Mouse (Mus musculus) embryonic facial prominence, embryonic 12.5 days (tissue): Measurements from ENCODE around the gene Tnf. TPM values are rescaled to one million over a fixed set of nuclear protein-coding genes. Genes with fewer than 3 reads are reported as not detected.

Experiments
- ATAC-seq: fragments of 200-750 bp; cut with Nextera tagmentation; 2 replicates; pipeline ENCODE4 v1.8.0; 2017; ENCODE audit not compliant: insufficient number of reproducible peaks, insufficient read depth, low FRiP score, low TSS enrichment
- H3K27ac ChIP-seq: fragments of 300-500 bp; sonication (generic); 2 replicates; pipeline ENCODE4 v1.5.1; 2016; ENCODE audit warnings: mild to moderate bottlenecking
- H3K27me3 ChIP-seq: fragments of 300-500 bp; sonication (generic); 2 replicates; pipeline ENCODE4 v1.6.1; 2016; ENCODE audit warnings: mild to moderate bottlenecking, moderate library complexity
- H3K36me3 ChIP-seq: fragments of 300-500 bp; sonication (generic); 2 replicates; pipeline ENCODE4 v1.6.1; 2016; ENCODE audit warnings: mild to moderate bottlenecking
- H3K4me1 ChIP-seq: fragments of 300-500 bp; sonication (generic); 2 replicates; pipeline ENCODE4 v1.6.1; 2016
- H3K4me2 ChIP-seq: fragments of 300-500 bp; sonication (generic); replicated peaks from 2 replicates; pipeline ENCODE4 v1.6.1; 2016; ENCODE audit warnings: mild to moderate bottlenecking, moderate library complexity
- H3K4me3 ChIP-seq: fragments of 300-500 bp; sonication (generic); 2 replicates; pipeline ENCODE4 v1.5.1; 2016; ENCODE audit warnings: mild to moderate bottlenecking
- H3K9ac ChIP-seq: fragments of 300-500 bp; sonication (generic); 2 replicates; pipeline ENCODE4 v1.6.1; 2016; ENCODE audit warnings: mild to moderate bottlenecking, moderate library complexity
- H3K9me3 ChIP-seq: fragments of 300-500 bp; sonication (generic); 2 replicates; pipeline ENCODE4 v1.6.1; 2016; ENCODE audit warnings: mild to moderate bottlenecking, moderate library complexity
- WGBS: fragments of 180-500 bp; shearing (Covaris S2); methylation state at CpG from one replicate; pipeline ENCODE4 v1.1.7; 2016; 5-methylcytosine and 5-hydroxymethylcytosine counted together
- polyA plus RNA-seq: library from polyadenylated mRNA; unstranded; fragments of >200 nt; fragmentation: Nextera tagmentation; extraction: Ambion mirVana; gene quantifications from 2 replicates; pipeline ENCODE4 v1.2.1, GENCODE M21; 2016

The Tnf gene
- 0.15 and 0.25 TPM in 2 replicates for polyA plus RNA-seq

DNA sequence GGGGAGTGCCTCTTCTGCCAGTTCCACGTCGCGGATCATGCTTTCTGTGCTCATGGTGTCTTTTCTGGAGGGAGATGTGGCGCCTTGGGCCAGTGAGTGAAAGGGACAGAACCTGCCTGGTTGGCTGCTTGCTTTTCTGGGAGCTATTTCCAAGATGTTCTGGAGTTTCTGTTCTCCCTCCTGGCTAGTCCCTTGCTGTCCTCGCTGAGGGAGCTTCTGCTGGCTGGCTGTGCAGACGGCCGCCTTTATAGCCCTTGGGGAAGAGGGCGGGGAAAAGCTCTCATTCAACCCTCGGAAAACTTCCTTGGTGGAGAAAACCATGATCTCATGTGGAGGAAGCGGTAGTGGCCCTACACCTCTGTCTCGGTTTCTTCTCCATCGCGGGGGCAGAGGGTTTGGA lies at the start of gene Tnf:
Tnf (minus strand) TSS at position 221 of the 400 bp plus-strand sequence.
- 39% methylated on average over 13 of the region's 13 CpGs for WGBS
- Histone ChIP-seq H3K9me3 (no peaks in the 10 kb centered on the region), H3K27me3 (peaks cover 70% of the 10 kb centered on the region), H3K4me3 (no peak within 1 kb of the TSS), H3K27ac (no peak within 1 kb of the TSS), H3K4me2 (no peak within 1 kb of the TSS), H3K4me1 (0 out of 2 replicates have a peak, but pooled peaks cover 4% of the 10 kb centered on the region), H3K9ac (no peak within 1 kb of the TSS), H3K36me3 (no peaks in the 10 kb centered on the region)
- ATAC-seq, result no peak

- Histone ChIP-seq H3K4me3 (no peak overlapping the region), H3K9me3 (no peaks in the 10 kb centered on the region), H3K4me2 (no peak overlapping the region), H3K4me1 (peaks cover 6% of the 10 kb centered on the region), H3K27ac (no peak overlapping the region), H3K36me3 (peaks cover 78% of the 10 kb centered on the region), H3K27me3 (no peaks in the 10 kb centered on the region), H3K9ac (no peak overlapping the region)
- WGBS, result 82% methylated on average over 15 of the region's 15 CpGs
- ATAC-seq, result no peak
These were observed 49.4 kb upstream of the Tnf start for GRCm38 (mm10) chr17:35251162-35251719.

DNA sequence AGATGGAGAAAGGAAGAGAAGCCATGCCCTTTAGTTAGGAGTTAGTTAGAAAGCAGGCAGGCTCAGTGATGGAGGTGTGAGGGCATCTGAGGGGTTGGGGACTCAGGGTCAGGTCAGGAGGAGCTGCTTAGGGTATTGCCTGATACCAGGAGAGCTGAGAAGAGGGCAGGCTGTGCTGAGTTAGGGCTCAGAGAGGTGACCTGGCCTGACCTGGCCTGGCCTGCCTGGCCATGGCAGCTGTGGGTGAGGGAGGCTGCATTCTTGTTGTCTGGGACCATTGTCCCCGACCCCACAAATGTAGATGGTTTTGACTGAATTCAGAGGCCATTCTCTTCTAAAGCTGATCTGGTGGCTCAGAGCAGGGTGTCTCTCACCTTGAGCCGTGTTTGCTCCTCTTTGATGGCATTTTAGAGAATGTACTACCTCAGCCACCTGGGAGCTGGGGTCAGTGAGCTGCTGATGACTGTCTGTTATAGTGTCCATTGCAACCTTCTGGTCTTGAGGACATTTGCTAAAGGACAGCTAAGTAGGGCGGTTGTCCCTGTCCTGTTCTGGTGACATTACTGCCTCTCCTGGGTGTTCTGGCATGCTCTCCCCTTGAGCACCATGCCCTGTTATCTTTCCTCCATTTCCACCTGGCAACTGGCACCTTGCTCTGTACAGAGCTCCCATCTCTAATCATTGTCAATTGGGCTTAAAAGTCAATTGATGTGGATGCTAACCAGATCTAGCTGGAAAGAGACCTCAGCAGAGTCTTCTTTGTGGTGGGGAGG lies 48.7 kb upstream of the Tnf start:
- Histone ChIP-seq H3K4me2 (no peak overlapping the region), H3K9ac (no peak overlapping the region), H3K36me3 (peaks cover 85% of the 10 kb centered on the region), H3K4me3 (no peak overlapping the region), H3K4me1 (peaks cover 13% of the 10 kb centered on the region), H3K27me3 (no peaks in the 10 kb centered on the region), H3K9me3 (no peaks in the 10 kb centered on the region), H3K27ac (no peak overlapping the region)
- no peak for ATAC-seq
- WGBS, result 89% methylated on average over 3 of the region's 3 CpGs

- no peak overlapping the region for H3K9ac ChIP-seq
- H3K27me3 ChIP-seq, result no peaks in the 10 kb centered on the region
- WGBS, result 89% methylated on average over 19 of the region's 19 CpGs
- no peak overlapping the region for H3K4me2 ChIP-seq
- no peak overlapping the region for H3K27ac ChIP-seq
- H3K4me3 ChIP-seq, result no peak overlapping the region
- H3K36me3 ChIP-seq, result peaks cover 94% of the 10 kb centered on the region
- no peaks in the 10 kb centered on the region for H3K9me3 ChIP-seq
- H3K4me1 ChIP-seq, result peaks cover 23% of the 10 kb centered on the region
- ATAC-seq, result no peak
These were observed 47.8 kb upstream of the Tnf start for GRCm38 (mm10) chr17:35249451-35250197.

DNA sequence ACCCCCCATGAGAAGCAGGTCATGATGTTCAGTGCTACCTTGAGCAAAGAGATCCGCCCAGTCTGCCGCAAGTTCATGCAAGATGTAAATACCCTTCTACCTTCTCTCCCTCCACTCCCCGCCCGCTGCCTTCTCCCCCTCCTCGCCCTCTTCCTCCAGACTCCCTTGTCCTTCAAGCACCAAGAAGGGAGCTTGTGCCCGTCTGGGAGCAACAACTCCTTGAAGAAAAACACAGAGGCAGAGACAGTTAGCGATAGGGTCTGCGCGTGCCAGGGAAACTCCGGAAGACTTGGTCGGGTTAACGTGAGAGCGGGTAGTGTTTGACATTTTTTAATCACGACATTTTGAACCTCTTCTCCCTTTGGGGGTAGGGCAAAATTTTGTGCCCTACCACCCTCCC lies 47.2 kb upstream of the Tnf start:
- Histone ChIP-seq H3K9me3 (no peaks in the 10 kb centered on the region), H3K27ac (no peak overlapping the region), H3K9ac (no peak overlapping the region), H3K4me3 (no peak overlapping the region), H3K36me3 (peaks cover 98% of the 10 kb centered on the region), H3K4me2 (no peak overlapping the region), H3K4me1 (peaks cover 29% of the 10 kb centered on the region), H3K27me3 (no peaks in the 10 kb centered on the region)
- ATAC-seq, result no peak
- 89% methylated on average over 14 of the region's 14 CpGs for WGBS

GRCm38 (mm10) chr17:35247144-35247543 lies 45.3 kb upstream of the Tnf start:
- Histone ChIP-seq H3K9me3 (no peaks in the 10 kb centered on the region), H3K4me1 (peaks cover 38% of the 10 kb centered on the region), H3K36me3 (peaks cover 89% of the 10 kb centered on the region), H3K9ac (no peak overlapping the region), H3K4me2 (no peak overlapping the region), H3K4me3 (no peak overlapping the region), H3K27me3 (no peaks in the 10 kb centered on the region), H3K27ac (0 out of 2 replicates have a peak overlapping the region, but pooled peaks have one; percentile 11)
- ATAC-seq, result no peak
- WGBS, result 90% methylated on average over 7 of the region's 7 CpGs

DNA sequence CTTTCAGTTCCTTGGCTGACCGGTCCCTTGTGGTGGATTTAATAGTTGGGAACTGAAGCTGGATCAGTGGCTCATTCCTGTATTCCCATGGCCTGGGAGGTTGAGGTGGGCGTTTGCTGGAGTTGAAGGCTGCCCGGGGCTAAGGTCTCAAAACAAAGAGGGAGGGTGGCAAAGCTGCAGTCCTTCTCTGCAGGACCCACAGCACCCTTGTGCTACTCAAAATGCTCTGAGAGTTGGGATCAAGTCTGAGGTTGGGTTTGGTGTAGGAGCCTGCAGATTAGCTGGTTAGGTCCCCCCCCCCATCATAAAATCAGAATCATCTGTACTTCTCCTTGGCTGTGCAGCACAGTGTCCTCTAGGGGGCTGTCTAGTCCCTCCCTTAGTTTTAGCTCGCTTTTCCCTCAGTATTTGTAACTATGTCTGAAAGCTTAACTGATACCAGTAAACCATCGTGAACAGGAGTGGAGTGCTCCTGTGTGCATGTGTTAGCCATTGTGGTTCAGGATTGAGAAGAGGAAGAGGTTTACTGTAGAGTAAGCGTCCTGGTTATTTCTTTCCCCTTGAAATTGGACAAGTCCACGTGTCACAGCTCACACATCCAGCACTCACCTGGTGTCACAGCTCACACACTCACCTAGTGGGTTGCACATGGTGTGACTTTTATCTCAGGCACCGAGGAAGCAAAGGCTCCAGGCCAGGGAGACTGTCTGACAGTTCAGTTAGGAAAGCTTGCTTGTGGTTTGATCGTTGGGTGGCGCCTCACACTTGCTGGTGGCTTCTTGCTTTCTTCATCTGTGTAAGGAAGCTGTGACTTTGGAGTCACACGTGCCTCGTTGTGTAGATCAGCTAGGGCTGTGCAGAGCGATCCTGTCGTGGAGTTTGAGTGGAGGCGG lies 44.2 kb upstream of the Tnf start:
- WGBS, result 81% methylated on average over 15 of the region's 15 CpGs
- Histone ChIP-seq H3K4me2 (peak overlapping the region; percentile 93; the same call in 1 of the 2 replicates), H3K4me3 (peak overlapping the region; percentile 96; the same call in 1 of the 2 replicates)

GRCm38 (mm10) chr17:35244999-35245398 lies 43.2 kb upstream of the Tnf start:
- H3K27me3 ChIP-seq, result no peaks in the 10 kb centered on the region
- peak overlapping the region; percentile 96 for H3K4me3 ChIP-seq
- no peaks in the 10 kb centered on the region for H3K9me3 ChIP-seq
- H3K9ac ChIP-seq, result peak overlapping the region; percentile 100
- H3K4me2 ChIP-seq, result peak overlapping the region; percentile 93
- H3K4me1 ChIP-seq, result peaks cover 46% of the 10 kb centered on the region
- ATAC-seq, result no peak
- WGBS, result 87% methylated on average over 2 of the region's 2 CpGs
- H3K36me3 ChIP-seq, result peaks cover 70% of the 10 kb centered on the region
- H3K27ac ChIP-seq, result no peak overlapping the region

More for the DNA sequence above, 44.2 kb upstream of the Tnf start:
- no peak for ATAC-seq
- Histone ChIP-seq H3K9ac (no peak overlapping the region), H3K27ac (no peak overlapping the region), H3K27me3 (no peaks in the 10 kb centered on the region), H3K4me1 (peaks cover 38% of the 10 kb centered on the region), H3K9me3 (no peaks in the 10 kb centered on the region), H3K36me3 (peaks cover 80% of the 10 kb centered on the region)

DNA sequence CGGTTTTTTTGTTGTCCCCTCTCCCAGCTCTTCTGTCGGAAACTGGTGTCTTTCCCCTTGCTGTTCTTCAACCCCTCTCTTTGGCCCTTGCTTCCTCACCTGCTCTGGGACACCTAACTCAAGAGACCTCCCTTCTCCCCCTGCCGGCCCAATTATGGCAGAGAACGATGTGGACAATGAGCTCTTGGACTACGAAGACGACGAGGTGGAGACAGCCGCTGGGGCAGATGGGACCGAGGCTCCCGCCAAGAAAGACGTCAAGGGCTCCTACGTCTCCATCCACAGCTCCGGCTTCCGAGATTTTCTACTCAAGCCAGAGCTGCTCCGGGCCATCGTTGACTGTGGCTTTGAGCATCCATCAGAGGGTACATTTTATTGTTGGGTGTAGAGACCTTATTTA lies 41.3 kb upstream of the Tnf start:
- 9% methylated on average over 16 of the region's 16 CpGs for WGBS
- no peak for ATAC-seq
- H3K4me1 ChIP-seq, result peaks cover 46% of the 10 kb centered on the region

GRCm38 (mm10) chr17:35242015-35242941 lies 40.5 kb upstream of the Tnf start:
- Histone ChIP-seq H3K9ac (peak overlapping the region; percentile 100), H3K4me1 (peaks cover 46% of the 10 kb centered on the region), H3K27ac (peak overlapping the region; percentile 99), H3K27me3 (no peaks in the 10 kb centered on the region), H3K9me3 (no peaks in the 10 kb centered on the region), H3K4me3 (peak overlapping the region; percentile 96), H3K36me3 (peaks cover 43% of the 10 kb centered on the region), H3K4me2 (peak overlapping the region; percentile 93)
- peak; percentile 10; the same call in 1 of the 2 replicates for ATAC-seq
- WGBS, result under 1% methylated on average over 55 of the region's 55 CpGs

More for the DNA sequence above, 41.3 kb upstream of the Tnf start:
- no peaks in the 10 kb centered on the region for H3K9me3 ChIP-seq
- H3K36me3 ChIP-seq, result peaks cover 51% of the 10 kb centered on the region
- peak overlapping the region; percentile 96 for H3K4me3 ChIP-seq
- H3K4me2 ChIP-seq, result peak overlapping the region; percentile 93
- H3K27me3 ChIP-seq, result no peaks in the 10 kb centered on the region
- peak overlapping the region; percentile 99 for H3K27ac ChIP-seq
- peak overlapping the region; percentile 100 for H3K9ac ChIP-seq
